Mouse (Mus musculus): Measurements from ENCODE around the gene Rab3gap2. TPM values are rescaled to one million over a fixed set of nuclear protein-coding genes. Genes with fewer than 3 reads are reported as not detected.

The Rab3gap2 gene
- polyA plus RNA-seq, 1 experiment from 2014 or later = 22.0 TPM

- no peak overlapping the region for H3K9ac ChIP-seq (ENCODE audit: low read length)
- H3K27ac ChIP-seq (replicated peaks; ENCODE audit: low read depth, low read length) = no peak overlapping the region
- 93% methylated on average over 10 of the region's 10 CpGs for WGBS
- no peaks in the 10 kb centered on the region for H3K4me1 ChIP-seq (ENCODE audit: control insufficient read depth, insufficient read depth, low read length)
- H3K4me2 ChIP-seq (ENCODE audit: low read depth, severe bottlenecking) = no peak overlapping the region
- peaks cover 12% of the 10 kb centered on the region for H3K36me3 ChIP-seq (ENCODE audit: control insufficient read depth, insufficient read depth, low read length)
- no peak for ATAC-seq (ENCODE audit: insufficient number of reproducible peaks, low FRiP score, low TSS enrichment, low read depth)
- DNase-seq (ENCODE audit: low spot score) = no peak
- H3K27me3 ChIP-seq (ENCODE audit: control insufficient read depth, insufficient read depth, low read length) = no peaks in the 10 kb centered on the region
- H3K4me3 ChIP-seq (ENCODE audit: low read depth, low read length) = no peak overlapping the region
- H3K9me3 ChIP-seq (ENCODE audit: control insufficient read depth, low read length) = no peaks in the 10 kb centered on the region
Measured at GRCm38 (mm10) chr1:185292646-185293360, 88.9 kb downstream of the Rab3gap2 start.

- Histone ChIP-seq H3K27ac (replicated peaks; ENCODE audit: low read depth, low read length) (no peak overlapping the region), H3K9me3 (ENCODE audit: control insufficient read depth, low read length) (no peaks in the 10 kb centered on the region), H3K4me2 (ENCODE audit: low read depth, severe bottlenecking) (no peak overlapping the region), H3K4me3 (ENCODE audit: low read depth, low read length) (no peak overlapping the region), H3K27me3 (ENCODE audit: control insufficient read depth, insufficient read depth, low read length) (no peaks in the 10 kb centered on the region), H3K9ac (ENCODE audit: low read length) (no peak overlapping the region), H3K4me1 (ENCODE audit: control insufficient read depth, insufficient read depth, low read length) (no peaks in the 10 kb centered on the region), H3K36me3 (ENCODE audit: control insufficient read depth, insufficient read depth, low read length) (peaks cover 7% of the 10 kb centered on the region)
- DNase-seq (ENCODE audit: low spot score) (no peak), ATAC-seq (ENCODE audit: insufficient number of reproducible peaks, low FRiP score, low TSS enrichment, low read depth) (no peak)
- WGBS = 93% methylated on average over 7 of the region's 7 CpGs
Measured at GRCm38 (mm10) chr1:185296850-185297249, 92.9 kb downstream of the Rab3gap2 start.

- Histone ChIP-seq H3K9me3 (ENCODE audit: control insufficient read depth, low read length) (no peaks in the 10 kb centered on the region), H3K4me2 (ENCODE audit: low read depth, severe bottlenecking) (no peak overlapping the region), H3K27ac (replicated peaks; ENCODE audit: low read depth, low read length) (no peak overlapping the region), H3K4me1 (ENCODE audit: control insufficient read depth, insufficient read depth, low read length) (no peaks in the 10 kb centered on the region), H3K36me3 (ENCODE audit: control insufficient read depth, insufficient read depth, low read length) (peaks cover 4% of the 10 kb centered on the region; the same call in 1 of the 2 replicates), H3K4me3 (ENCODE audit: low read depth, low read length) (no peak overlapping the region), H3K9ac (ENCODE audit: low read length) (no peak overlapping the region), H3K27me3 (ENCODE audit: control insufficient read depth, insufficient read depth, low read length) (no peaks in the 10 kb centered on the region)
- DNase-seq (ENCODE audit: low spot score) (no peak), ATAC-seq (ENCODE audit: insufficient number of reproducible peaks, low FRiP score, low TSS enrichment, low read depth) (no peak)
- 91% methylated on average over 8 of the region's 8 CpGs for WGBS
Measured at GRCm38 (mm10) chr1:185298496-185298895, 94.6 kb downstream of the Rab3gap2 start.

- Histone ChIP-seq H3K9me3 (ENCODE audit: control insufficient read depth, low read length) (no peaks in the 10 kb centered on the region), H3K27ac (replicated peaks; ENCODE audit: low read depth, low read length) (no peak overlapping the region), H3K27me3 (ENCODE audit: control insufficient read depth, insufficient read depth, low read length) (no peaks in the 10 kb centered on the region), H3K4me3 (ENCODE audit: low read depth, low read length) (no peak overlapping the region), H3K4me1 (ENCODE audit: control insufficient read depth, insufficient read depth, low read length) (no peaks in the 10 kb centered on the region), H3K9ac (ENCODE audit: low read length) (no peak overlapping the region), H3K4me2 (ENCODE audit: low read depth, severe bottlenecking) (no peak overlapping the region), H3K36me3 (ENCODE audit: control insufficient read depth, insufficient read depth, low read length) (peaks cover 8% of the 10 kb centered on the region; the same call in 1 of the 2 replicates)
- WGBS = 91% methylated on average over 6 of the region's 6 CpGs
- ATAC-seq (ENCODE audit: insufficient number of reproducible peaks, low FRiP score, low TSS enrichment, low read depth) (no peak), DNase-seq (ENCODE audit: low spot score) (no peak)
Measured at GRCm38 (mm10) chr1:185302816-185303215, 98.9 kb downstream of the Rab3gap2 start.

- Histone ChIP-seq H3K4me2 (ENCODE audit: low read depth, severe bottlenecking) (no peak overlapping the region), H3K36me3 (ENCODE audit: control insufficient read depth, insufficient read depth, low read length) (peaks cover 10% of the 10 kb centered on the region; the same call in 1 of the 2 replicates), H3K9me3 (ENCODE audit: control insufficient read depth, low read length) (no peaks in the 10 kb centered on the region), H3K27ac (replicated peaks; ENCODE audit: low read depth, low read length) (no peak overlapping the region), H3K4me3 (ENCODE audit: low read depth, low read length) (no peak overlapping the region), H3K4me1 (ENCODE audit: control insufficient read depth, insufficient read depth, low read length) (no peaks in the 10 kb centered on the region), H3K9ac (ENCODE audit: low read length) (no peak overlapping the region), H3K27me3 (ENCODE audit: control insufficient read depth, insufficient read depth, low read length) (no peaks in the 10 kb centered on the region)
- no peak for DNase-seq (ENCODE audit: low spot score)
- WGBS = 96% methylated on average over 12 of the region's 12 CpGs
- ATAC-seq (ENCODE audit: insufficient number of reproducible peaks, low FRiP score, low TSS enrichment, low read depth) = no peak
Measured at GRCm38 (mm10) chr1:185306836-185307235, 102.9 kb downstream of the Rab3gap2 start.

GRCm38 (mm10) chr1:185307645-185308044, 103.7 kb downstream of the Rab3gap2 start:
- Histone ChIP-seq H3K36me3 (ENCODE audit: control insufficient read depth, insufficient read depth, low read length) (peaks cover 10% of the 10 kb centered on the region; the same call in 1 of the 2 replicates), H3K4me1 (ENCODE audit: control insufficient read depth, insufficient read depth, low read length) (no peaks in the 10 kb centered on the region), H3K9ac (ENCODE audit: low read length) (no peak overlapping the region), H3K4me2 (ENCODE audit: low read depth, severe bottlenecking) (no peak overlapping the region), H3K4me3 (ENCODE audit: low read depth, low read length) (no peak overlapping the region), H3K9me3 (ENCODE audit: control insufficient read depth, low read length) (no peaks in the 10 kb centered on the region), H3K27ac (replicated peaks; ENCODE audit: low read depth, low read length) (no peak overlapping the region), H3K27me3 (ENCODE audit: control insufficient read depth, insufficient read depth, low read length) (no peaks in the 10 kb centered on the region)
- WGBS = 95% methylated on average over 7 of the region's 7 CpGs
- ATAC-seq (ENCODE audit: insufficient number of reproducible peaks, low FRiP score, low TSS enrichment, low read depth) (no peak), DNase-seq (ENCODE audit: low spot score) (no peak)

GRCm38 (mm10) chr1:185308334-185308733, 104.4 kb downstream of the Rab3gap2 start:
- Histone ChIP-seq H3K4me1 (ENCODE audit: control insufficient read depth, insufficient read depth, low read length) (no peaks in the 10 kb centered on the region), H3K9ac (ENCODE audit: low read length) (no peak overlapping the region), H3K27ac (replicated peaks; ENCODE audit: low read depth, low read length) (no peak overlapping the region), H3K4me3 (ENCODE audit: low read depth, low read length) (no peak overlapping the region), H3K27me3 (ENCODE audit: control insufficient read depth, insufficient read depth, low read length) (no peaks in the 10 kb centered on the region), H3K4me2 (ENCODE audit: low read depth, severe bottlenecking) (no peak overlapping the region), H3K36me3 (ENCODE audit: control insufficient read depth, insufficient read depth, low read length) (peaks cover 10% of the 10 kb centered on the region; the same call in 1 of the 2 replicates), H3K9me3 (ENCODE audit: control insufficient read depth, low read length) (no peaks in the 10 kb centered on the region)
- ATAC-seq (ENCODE audit: insufficient number of reproducible peaks, low FRiP score, low TSS enrichment, low read depth) = no peak
- 97% methylated on average over 2 of the region's 2 CpGs for WGBS
- DNase-seq (ENCODE audit: low spot score) = no peak

- no peak for DNase-seq (ENCODE audit: low spot score)
- H3K4me3 ChIP-seq (ENCODE audit: low read depth, low read length) = no peak overlapping the region
- no peaks in the 10 kb centered on the region for H3K4me1 ChIP-seq (ENCODE audit: control insufficient read depth, insufficient read depth, low read length)
- WGBS = 91% methylated on average over 4 of the region's 4 CpGs
- no peak overlapping the region for H3K9ac ChIP-seq (ENCODE audit: low read length)
- no peak overlapping the region for H3K4me2 ChIP-seq (ENCODE audit: low read depth, severe bottlenecking)
- no peak for ATAC-seq (ENCODE audit: insufficient number of reproducible peaks, low FRiP score, low TSS enrichment, low read depth)
- peaks cover 10% of the 10 kb centered on the region; the same call in 1 of the 2 replicates for H3K36me3 ChIP-seq (ENCODE audit: control insufficient read depth, insufficient read depth, low read length)
- no peaks in the 10 kb centered on the region for H3K9me3 ChIP-seq (ENCODE audit: control insufficient read depth, low read length)
- H3K27me3 ChIP-seq (ENCODE audit: control insufficient read depth, insufficient read depth, low read length) = no peaks in the 10 kb centered on the region
- no peak overlapping the region for H3K27ac ChIP-seq (replicated peaks; ENCODE audit: low read depth, low read length)
Measured at GRCm38 (mm10) chr1:185308908-185309307, 105.0 kb downstream of the Rab3gap2 start.
